Mouse (Mus musculus) cortical plate, adult 2 months (tissue): ENCODE measurements around the gene Gm10840. TPM values are rescaled to one million over a fixed set of nuclear protein-coding genes. Genes with fewer than 3 reads are reported as not detected.

ENCODE experiments used
- H3K27ac ChIP-seq: fragments of 200-500 bp; 2 replicates; pipeline ENCODE4 v1.5.1; 2012; ENCODE audit warnings: low read length, control low read depth, inconsistent platforms; ENCODE audit not compliant: insufficient read depth
- H3K4me1 ChIP-seq: fragments of 200-500 bp; 2 replicates; pipeline ENCODE4 v1.6.1; 2011; ENCODE audit warnings: low read length; ENCODE audit not compliant: control insufficient read depth, insufficient read depth
- H3K4me3 ChIP-seq: fragments of 200-500 bp; 2 replicates; pipeline ENCODE4 v1.5.1; 2011; ENCODE audit warnings: mild to moderate bottlenecking, low read length, control low read depth; ENCODE audit not compliant: insufficient read depth
- CTCF ChIP-seq: fragments of 200-500 bp; IDR thresholded peaks from 2 replicates; pipeline ENCODE4 v1.5.1; 2011; ENCODE audit warnings: mild to moderate bottlenecking, control low read depth, low read length; ENCODE audit not compliant: insufficient read depth; ENCODE audit errors: extremely low read depth
- POLR2A ChIP-seq: fragments of 200-500 bp; IDR thresholded peaks from 2 replicates; pipeline ENCODE4 v1.6.1; 2011; ENCODE audit warnings: mild to moderate bottlenecking, low read length, control low read depth; ENCODE audit not compliant: insufficient read depth; ENCODE audit errors: extremely low read depth
- polyA plus RNA-seq: library from polyadenylated mRNA; depleted of rRNA; stranded (reverse); fragments of >200 nt; gene quantifications from 2 replicates; pipeline ENCODE4 v1.2.3, GENCODE M21; 2012

Gm10840 gene
- polyA plus RNA-seq, 1 experiment = not detected

- H3K4me1 ChIP-seq = no peaks in the 10 kb centered on the region; the same call in 1 of the 2 replicates
- TF ChIP-seq POLR2A (no peak), CTCF (no peak)
- H3K27ac ChIP-seq = peak overlapping the region; percentile 78
- H3K4me3 ChIP-seq = no peak overlapping the region
Measured at GRCm38 (mm10) chr11:106134580-106135528, 25.8 kb upstream of the Gm10840 start.

DNA sequence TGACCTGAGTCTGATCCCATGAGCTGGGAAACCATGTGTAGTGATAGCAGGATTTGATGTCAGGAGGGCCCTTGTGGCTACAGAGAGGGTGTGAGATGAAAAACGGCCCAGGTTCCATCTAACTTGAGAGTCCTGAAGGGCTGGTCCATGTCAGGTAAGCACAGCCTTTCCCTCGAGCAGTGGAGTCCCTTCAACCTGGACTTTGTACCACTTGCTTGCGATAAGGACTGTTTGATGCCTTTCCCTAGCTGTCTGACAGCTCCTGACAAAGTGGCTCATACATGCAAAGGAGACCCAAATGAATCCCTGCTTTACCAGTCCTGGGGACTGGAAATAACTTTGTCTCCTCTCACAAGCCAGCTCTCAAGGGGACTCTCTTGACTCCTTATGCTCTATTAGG is 9.4 kb upstream of the Gm10840 start:
- no peak overlapping the region for H3K4me3 ChIP-seq
- H3K4me1 ChIP-seq = no peaks in the 10 kb centered on the region
- TF ChIP-seq POLR2A = no peak
- TF ChIP-seq CTCF = no peak
- H3K27ac ChIP-seq = no peak overlapping the region

GRCm38 (mm10) chr11:106152132-106152531 is 8.5 kb upstream of the Gm10840 start:
- no peak for TF ChIP-seq POLR2A
- peak; percentile 28; the same call in 1 of the 2 replicates for TF ChIP-seq CTCF

DNA sequence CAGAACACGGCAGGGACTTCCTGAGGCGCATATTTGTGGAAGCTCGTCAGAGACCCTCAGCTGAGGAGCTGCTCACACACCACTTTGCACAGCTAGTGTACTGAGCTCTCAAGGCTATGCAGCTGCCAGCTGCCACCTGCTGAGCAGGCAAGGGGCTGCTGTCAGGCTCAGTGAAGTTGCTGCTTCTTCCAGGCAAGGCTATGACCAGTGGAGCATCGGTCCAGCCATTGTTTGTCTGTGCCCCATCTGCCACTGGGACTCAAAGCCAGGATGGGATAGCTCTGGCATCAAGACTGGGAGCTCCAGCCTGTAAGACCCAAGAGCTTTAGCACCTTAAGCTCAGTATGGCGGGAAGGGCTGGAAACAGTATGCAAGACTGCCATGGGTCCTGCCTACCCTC is 6.6 kb upstream of the Gm10840 start:
- TF ChIP-seq POLR2A (no peak), CTCF (no peak)
- Histone ChIP-seq H3K4me3 (no peak overlapping the region), H3K4me1 (no peaks in the 10 kb centered on the region; the same call in 1 of the 2 replicates), H3K27ac (no peak overlapping the region)

More at GRCm38 (mm10) chr11:106152132-106152531, 8.5 kb upstream of the Gm10840 start:
- Histone ChIP-seq H3K27ac (no peak overlapping the region), H3K4me1 (no peaks in the 10 kb centered on the region), H3K4me3 (no peak overlapping the region)

- Histone ChIP-seq H3K4me1 (no peaks in the 10 kb centered on the region; the same call in 1 of the 2 replicates), H3K27ac (no peak overlapping the region), H3K4me3 (no peak overlapping the region)
- no peak for TF ChIP-seq POLR2A
- TF ChIP-seq CTCF = no peak
Measured at GRCm38 (mm10) chr11:106154770-106155169, 5.9 kb upstream of the Gm10840 start.

- TF ChIP-seq CTCF (no peak), POLR2A (no peak)
- Histone ChIP-seq H3K4me3 (no peak overlapping the region), H3K27ac (no peak overlapping the region), H3K4me1 (no peaks in the 10 kb centered on the region; the same call in 1 of the 2 replicates)
Measured at GRCm38 (mm10) chr11:106155761-106156160, 4.9 kb upstream of the Gm10840 start.

DNA sequence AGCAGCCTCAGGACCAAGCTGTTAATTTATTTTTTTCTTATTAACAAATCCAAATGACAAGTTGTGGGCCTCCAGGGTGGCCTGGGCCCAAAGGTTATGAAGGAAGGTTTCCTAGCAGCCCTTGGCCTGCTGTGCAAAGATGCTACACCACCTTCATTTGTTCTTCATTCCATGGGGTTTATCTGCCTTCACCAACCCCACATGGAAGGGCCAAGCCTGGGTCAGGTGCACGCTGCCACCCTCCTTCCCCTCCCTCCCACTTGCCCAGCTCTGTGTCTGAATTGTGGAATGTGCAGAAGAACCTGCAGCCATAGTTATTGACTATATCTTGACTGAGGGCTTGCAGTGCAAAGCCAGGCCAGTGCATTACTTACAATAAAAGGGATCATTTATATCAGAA is 4.4 kb upstream of the Gm10840 start:
- TF ChIP-seq POLR2A = 0 out of 2 replicates have a peak, but pooled peaks have one; percentile 18
- no peak for TF ChIP-seq CTCF
- Histone ChIP-seq H3K27ac (no peak overlapping the region), H3K4me1 (no peaks in the 10 kb centered on the region; the same call in 1 of the 2 replicates), H3K4me3 (no peak overlapping the region)

- Histone ChIP-seq H3K4me1 (no peaks in the 10 kb centered on the region; the same call in 1 of the 2 replicates), H3K27ac (no peak overlapping the region), H3K4me3 (no peak overlapping the region)
- TF ChIP-seq POLR2A (0 out of 2 replicates have a peak, but pooled peaks have one; percentile 28), CTCF (no peak)
Measured at GRCm38 (mm10) chr11:106157154-106157553, 3.5 kb upstream of the Gm10840 start.

DNA sequence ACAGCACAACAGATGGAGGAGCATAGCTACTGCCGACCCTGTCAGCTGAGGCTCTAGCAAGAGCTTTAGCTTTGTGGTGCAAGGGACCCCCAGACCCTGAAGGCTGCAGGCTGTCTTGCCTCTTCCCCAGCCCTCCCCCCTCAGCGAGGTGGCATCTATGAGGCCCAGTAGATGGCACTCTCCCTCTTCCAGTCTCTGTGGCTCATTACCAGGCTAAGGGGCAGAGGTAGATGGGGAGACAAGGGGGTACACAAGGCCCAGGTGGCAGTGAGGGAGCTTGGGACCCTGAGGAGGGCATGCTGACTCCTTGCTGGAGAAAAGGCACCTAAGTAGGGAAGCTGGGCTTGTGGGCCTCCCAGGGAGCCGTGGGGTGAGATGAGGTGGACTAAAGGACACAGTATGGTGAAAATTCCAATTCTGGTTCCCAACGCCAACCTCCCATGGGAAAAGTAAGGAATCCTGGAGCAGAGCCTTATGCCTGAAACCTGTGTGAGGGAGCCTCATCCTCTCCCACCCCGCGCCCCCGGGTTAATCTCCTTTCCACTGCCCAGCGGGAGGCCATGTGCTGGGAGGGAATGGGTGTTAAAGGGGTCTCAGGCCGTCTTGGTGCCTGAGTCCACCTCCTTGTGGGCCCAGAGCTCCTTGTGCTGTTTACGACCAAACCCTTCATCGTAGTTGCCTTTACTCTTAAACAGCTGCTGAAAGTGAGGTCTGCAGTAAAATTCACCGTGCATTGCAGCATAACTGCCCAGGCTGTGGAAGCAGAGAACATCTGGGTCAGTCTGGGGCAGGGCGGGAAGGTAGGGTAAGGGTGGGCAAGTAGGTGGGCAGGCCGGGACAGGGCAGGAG is 2.3 kb upstream of the Gm10840 start:
- no peaks in the 10 kb centered on the region; the same call in 1 of the 2 replicates for H3K4me1 ChIP-seq
- TF ChIP-seq CTCF (peak; percentile 72), POLR2A (0 out of 2 replicates have a peak, but pooled peaks have one; percentile 29)
- peak overlapping the region; percentile 93 for H3K4me3 ChIP-seq

DNA sequence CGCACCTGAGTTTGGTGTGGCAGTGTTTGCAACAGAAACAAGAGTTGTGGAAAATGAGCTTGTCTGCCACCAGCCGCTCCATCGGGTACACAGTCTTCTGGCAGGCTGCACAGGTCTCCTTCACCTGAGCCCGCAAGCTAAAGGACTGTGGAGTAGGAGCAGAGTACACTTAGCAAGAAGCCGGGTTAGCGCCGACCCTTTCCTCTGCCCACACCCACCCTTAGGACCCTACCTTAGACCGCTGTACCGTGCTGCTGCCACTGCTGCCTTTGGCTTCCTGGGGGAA is 1.8 kb upstream of the Gm10840 start:
- Histone ChIP-seq H3K4me1 (no peaks in the 10 kb centered on the region; the same call in 1 of the 2 replicates), H3K4me3 (peak overlapping the region; percentile 93), H3K27ac (peak overlapping the region; percentile 51)
- TF ChIP-seq CTCF (no peak), POLR2A (no peak)

More for the DNA sequence above, 2.3 kb upstream of the Gm10840 start:
- peak overlapping the region; percentile 51 for H3K27ac ChIP-seq
